Mouse (Mus musculus) cerebellum, adult 18-20 months (tissue): ENCODE results near the gene Cep112.

ENCODE experiments used
- DNase-seq, 2 experiments: peaks; one replicate each; pipeline ENCODE4 v3.0.0; 2021

Gene Cep112

DNA sequence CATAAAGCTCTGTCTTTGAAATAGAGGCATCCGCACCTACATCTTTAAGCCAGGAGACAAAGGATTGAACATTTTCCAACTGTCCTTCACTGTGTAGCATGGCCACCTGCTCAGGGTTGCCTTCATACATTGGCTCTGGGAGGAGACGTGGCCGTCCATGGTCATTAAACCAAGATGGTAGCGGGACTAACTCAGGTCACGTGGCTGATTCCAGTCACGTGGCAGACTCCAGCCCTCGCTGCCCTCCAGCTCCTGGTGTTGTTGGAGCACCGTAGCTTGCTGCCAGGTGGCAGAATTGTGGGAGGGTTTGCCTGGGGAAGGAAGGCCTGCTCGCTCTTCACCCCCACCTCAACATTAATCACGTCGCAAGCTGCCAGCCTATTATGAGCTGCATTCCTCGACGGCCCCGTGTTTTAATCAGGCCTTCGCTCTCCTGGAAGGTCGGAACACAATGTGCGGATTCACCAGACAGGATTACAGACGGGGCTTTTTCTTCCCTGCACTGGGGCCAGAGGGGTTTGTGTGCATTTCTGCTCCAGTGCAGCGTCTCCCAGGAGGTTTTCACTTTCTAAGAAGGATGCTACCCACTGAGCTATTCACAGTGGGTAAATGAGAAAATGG, 460.4 kb downstream of the Cep112 start:
- no peak for DNase-seq

GRCm38 (mm10) chr11:108886060-108886459, 461.1 kb downstream of the Cep112 start:
- no peak for DNase-seq

GRCm38 (mm10) chr11:108889121-108889520, 464.1 kb downstream of the Cep112 start:
- peak in 1 of 2 experiments; percentile 18 for DNase-seq

GRCm38 (mm10) chr11:108890544-108890943, 465.6 kb downstream of the Cep112 start:
- no peak for DNase-seq

GRCm38 (mm10) chr11:108891111-108891870, 466.3 kb downstream of the Cep112 start:
- DNase-seq: no peak

DNA sequence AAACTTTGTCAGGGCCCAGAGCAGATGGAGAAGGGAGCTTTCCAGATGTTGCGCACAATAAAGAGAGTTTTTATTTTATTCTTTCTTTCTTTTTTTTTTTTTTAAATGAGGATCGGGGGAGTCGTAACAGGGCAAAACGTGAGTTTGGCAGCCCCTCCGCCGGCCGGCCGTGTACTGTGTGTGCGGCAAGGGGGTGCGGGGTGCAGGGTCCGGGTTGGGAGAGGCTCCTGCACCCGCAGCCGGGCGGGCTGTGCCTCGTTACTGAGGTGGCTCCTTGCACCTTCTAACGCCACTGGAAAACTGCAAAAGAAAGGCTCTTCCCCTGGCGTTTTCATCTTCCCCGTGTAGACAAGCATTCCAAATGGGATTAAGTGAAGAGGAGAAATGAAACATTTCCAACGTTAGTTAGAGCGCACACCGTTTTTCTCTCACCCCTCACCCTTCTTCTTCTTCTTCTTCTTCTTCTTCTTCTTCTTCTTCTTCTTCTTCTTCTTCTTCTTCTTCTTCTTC, 466.9 kb downstream of the Cep112 start:
- DNase-seq: no peak

DNA sequence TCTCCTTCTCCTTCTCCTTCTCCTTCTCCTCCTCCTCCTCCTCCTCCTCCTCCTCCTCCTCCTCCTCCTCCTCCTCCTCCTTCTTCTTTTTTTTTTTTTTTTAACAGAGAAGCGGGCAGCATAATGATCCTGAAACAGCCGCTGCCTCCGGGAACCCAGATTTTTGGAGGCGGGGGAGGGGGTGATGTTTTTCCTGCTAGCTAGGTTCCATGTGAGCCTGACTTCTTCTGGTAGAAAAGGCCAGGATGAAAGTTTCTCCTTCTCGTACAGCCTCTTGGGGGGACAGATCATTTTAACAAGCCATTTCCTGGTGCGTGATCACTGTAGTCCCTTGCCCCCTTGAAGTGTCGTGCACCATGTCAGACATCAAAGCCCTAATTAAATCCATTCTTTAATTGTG, 467.4 kb downstream of the Cep112 start:
- DNase-seq: no peak

GRCm38 (mm10) chr11:108893232-108893790, 468.3 kb downstream of the Cep112 start:
- no peak for DNase-seq

DNA sequence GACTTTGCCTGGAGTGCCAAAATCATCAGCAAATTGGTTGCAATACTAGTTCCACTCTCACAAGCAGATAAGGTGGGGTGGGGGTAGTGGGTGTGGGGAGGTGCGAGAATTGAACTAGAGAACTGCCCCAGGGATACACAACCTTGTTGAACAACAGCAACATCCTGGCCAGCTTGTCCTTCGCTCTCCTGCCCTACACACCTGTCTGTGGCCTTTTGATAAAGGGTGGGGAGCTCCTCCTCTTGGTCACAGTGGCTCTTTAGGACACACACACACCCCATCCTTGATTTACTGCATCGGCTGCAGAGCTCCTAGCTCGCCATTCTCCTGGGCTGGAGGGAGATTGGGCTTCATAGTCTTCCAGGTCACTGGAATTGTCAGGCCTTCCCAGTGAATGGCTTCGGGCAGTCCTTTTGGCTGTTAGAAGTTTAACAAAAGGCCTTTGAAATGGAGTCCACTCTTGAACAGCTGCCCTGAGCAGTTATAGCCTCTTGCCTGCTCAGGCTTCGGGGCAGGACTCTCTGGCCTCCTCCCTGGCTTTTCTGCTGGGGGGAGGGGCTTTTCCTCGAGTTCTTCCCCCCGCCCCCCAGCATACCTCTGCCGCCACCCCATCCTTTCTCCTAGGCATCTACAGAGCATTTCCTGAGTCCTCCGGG, 469.0 kb downstream of the Cep112 start:
- DNase-seq: no peak

DNA sequence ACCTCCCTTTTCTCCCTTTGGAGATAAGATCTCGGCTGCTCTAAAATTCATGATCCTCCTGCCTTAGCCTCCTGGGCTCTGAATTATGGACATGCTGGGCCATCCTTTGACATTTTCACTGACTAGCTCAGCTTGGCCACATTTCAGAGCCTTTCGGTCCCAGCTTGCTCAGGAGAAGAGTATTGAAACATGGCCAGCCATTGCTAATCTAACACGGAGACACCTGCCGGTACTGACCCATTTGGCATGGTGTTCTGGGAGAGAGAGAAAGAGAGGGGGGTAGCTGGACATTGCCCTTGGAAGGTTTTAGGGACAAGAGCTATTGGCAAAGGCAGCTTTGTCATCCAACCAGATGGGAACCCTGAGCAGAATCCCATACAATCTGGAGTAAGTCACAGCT, 472.0 kb downstream of the Cep112 start:
- peak; percentile 66 to 81 for DNase-seq

GRCm38 (mm10) chr11:108898063-108898462, 473.1 kb downstream of the Cep112 start:
- DNase-seq: no peak

- no peak for DNase-seq
These were observed 473.5 kb downstream of the Cep112 start for GRCm38 (mm10) chr11:108898483-108898882.

DNA sequence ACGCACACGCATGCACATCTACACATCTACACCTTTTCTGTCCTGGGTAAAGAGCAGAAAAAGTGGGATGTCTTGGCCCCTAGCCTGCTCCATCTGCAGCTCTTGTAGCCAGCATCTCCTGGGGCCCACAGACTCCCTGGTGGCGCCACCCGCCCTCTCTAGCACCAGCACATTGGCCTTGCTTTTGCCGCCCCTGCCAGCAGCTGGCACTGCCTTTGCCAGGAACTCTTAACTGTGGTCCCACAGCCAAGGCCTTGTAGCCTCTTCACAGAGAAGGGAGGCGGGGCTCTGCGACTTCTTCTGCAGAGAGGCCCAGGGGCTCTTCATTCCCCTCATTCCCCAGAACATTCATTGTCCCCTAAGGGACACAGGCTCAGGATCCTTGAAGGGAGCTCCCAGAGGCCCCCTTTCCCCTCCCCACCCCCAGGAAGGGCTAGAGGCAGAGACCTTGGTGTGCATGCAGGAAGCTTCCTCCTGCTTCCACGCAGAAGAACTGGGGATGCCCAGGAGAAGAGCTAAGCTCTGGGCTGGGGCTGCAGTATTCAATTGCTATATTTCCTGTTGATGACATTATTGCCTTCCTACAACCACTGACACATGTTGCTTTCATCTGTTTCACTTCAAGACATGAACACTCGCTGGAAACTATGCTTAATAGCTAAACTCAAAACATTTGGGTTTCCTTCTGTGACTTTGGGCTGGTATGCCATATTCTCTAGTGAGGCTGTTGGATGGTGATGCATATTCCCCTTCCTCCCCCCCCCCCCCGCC, 475.9 kb downstream of the Cep112 start:
- DNase-seq: peak in 1 of 2 experiments; percentile 25

DNA sequence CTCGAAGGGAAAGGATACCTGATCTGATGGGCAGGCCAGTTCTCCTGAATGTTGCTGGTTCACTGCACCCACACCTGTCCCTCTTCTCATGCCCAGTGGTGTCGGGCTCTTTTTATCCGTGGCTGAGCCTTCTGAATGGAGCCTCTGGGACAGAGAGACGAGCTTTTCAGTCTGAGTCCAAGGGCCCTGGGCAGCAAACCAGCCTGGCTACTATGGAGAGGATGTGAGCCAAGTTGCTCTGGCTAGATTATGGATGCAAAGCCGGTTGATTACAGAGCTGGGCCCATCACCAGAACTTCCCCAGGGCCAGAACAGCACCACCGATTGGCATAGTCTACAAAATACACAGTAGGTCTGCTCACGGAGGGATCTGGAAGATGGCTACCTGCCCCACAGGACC, 476.7 kb downstream of the Cep112 start:
- DNase-seq: peak; percentile 19 to 37

DNA sequence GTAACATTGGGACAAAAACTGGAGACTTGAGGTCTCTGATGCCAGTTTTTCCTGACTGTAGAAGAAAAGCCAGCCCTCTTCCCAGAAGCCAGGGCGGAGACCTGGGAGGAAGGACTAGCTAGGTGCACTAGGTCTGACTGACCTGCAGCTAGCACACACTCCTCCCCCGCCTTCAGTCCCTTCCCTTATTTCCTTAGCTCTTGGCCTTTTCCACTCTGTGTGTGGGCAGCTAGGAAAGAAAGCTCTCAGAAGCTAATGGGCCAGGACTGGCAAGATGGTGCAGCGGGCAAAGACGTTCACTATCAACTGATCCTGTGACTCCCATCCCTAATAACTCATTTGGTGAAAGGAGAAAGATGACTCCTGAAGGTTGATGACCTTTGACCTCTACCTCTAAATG, 477.3 kb downstream of the Cep112 start:
- no peak for DNase-seq

GRCm38 (mm10) chr11:108906590-108907254, 481.7 kb downstream of the Cep112 start:
- no peak for DNase-seq

- DNase-seq: no peak
These were observed 484.6 kb downstream of the Cep112 start for GRCm38 (mm10) chr11:108909396-108910195.
